Mouse (Mus musculus) urinary bladder, adult 18-20 months (tissue): ENCODE results near the gene Ppp1r36.
"Not testable (repeated sequence)": the region's sequence is repeated elsewhere in the genome, so short reads cannot be mapped to it uniquely, and the experiment has no call there.

Experiments
- DNase-seq, 2 experiments: peaks; one replicate each; pipeline ENCODE4 v3.0.0; 2022; ENCODE audit warnings: low spot score in 2 of 2, mixed read lengths in 2 of 2

The Ppp1r36 gene

DNA sequence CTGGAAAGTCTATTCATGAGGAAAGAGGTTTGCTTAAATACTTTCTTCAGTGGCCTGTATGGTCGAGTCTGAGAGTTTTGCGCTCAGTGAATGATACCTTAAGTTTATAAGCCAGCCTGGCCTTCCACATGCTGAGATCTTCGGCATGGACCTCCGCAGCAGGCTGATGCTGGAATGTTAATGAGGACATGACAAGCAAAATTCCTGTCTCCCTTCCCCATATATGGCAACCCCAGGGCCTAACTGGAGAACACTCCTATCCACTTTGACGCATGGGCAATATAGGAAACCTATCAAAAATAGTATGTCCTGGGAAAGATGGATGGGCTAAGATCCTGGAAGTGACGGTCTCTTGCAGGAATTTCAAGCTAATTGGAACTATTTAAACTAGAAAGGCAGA lies 30.8 kb downstream of the Ppp1r36 start:
- no peak for DNase-seq

DNA sequence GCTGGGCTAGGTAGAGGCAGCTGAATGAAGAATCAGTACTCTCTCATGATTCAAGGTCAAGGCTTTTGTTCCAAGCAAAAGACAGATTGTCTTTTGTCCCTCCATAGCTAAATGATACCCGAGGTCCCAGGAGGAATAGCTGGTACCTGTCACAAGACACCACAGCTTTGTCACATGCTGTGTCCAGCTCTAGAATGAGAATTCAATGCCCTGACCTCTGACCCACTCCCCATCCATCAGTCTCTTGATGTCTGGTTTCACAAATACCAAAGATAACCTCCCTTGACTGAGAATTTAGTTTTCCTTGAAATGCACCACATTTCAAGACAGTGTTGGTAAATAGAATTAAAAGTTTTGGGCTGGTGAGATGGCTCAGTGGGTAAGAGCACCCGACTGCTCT lies 34.9 kb downstream of the Ppp1r36 start:
- no peak for DNase-seq

DNA sequence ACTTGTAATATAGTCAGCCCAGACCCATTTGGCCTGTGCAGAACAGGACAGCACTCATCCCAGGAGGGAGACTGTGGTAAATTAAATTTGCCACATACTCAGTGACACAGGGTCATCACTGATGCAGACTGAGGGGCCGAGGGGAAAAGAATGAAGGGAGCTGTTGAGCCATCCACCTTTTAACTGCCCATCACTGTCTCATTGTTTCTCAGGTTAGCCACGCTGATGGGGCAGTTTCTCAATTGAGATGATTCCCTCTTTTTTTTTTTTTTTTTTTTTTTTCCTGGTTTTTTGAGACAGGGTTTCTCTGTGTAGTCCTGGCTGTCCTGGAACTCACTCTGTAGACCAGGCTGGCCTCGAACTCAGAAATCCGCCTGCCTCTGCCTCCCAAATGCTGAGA lies 41.1 kb downstream of the Ppp1r36 start:
- not testable (repeated sequence) for DNase-seq

DNA sequence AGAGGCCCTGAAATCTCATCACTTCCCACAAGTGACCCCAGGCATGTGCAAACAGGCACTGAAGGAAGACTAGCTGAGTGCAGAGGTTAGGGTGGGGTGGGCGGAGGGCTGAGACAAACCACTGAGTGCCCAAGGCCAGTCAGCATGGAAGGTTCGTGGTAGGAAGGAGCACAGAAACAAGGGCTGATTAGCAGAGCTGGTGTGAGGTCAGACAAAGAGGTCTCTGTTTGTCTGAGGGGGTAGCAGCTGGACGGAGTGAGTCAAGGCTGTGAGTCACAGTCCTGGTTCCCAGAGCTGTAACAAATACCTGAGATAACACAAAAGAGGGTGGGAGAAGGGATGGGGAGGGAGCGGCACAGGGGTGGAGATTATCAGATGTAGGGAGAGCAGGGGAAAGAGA lies 41.7 kb downstream of the Ppp1r36 start:
- peak in 1 of 2 experiments; percentile 23 for DNase-seq

DNA sequence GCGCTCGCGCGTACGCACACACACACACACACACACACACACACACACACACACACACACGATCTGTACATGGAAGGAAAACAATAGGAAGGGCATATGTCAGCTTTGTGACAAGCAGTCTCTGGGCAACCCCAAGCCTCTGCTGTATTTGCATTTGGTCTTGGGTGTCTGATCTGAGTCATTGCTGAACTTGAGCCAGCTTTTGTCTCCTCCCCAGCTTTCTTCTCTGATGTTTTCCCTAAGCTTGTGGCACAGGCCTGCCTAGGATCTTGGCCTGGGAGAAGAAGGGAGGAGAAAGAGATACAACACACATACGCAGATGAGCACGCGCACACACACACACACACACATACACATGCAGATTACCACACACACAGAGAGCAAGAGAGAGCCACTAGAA lies 46.1 kb downstream of the Ppp1r36 start:
- peak; percentile 19 to 59 for DNase-seq

DNA sequence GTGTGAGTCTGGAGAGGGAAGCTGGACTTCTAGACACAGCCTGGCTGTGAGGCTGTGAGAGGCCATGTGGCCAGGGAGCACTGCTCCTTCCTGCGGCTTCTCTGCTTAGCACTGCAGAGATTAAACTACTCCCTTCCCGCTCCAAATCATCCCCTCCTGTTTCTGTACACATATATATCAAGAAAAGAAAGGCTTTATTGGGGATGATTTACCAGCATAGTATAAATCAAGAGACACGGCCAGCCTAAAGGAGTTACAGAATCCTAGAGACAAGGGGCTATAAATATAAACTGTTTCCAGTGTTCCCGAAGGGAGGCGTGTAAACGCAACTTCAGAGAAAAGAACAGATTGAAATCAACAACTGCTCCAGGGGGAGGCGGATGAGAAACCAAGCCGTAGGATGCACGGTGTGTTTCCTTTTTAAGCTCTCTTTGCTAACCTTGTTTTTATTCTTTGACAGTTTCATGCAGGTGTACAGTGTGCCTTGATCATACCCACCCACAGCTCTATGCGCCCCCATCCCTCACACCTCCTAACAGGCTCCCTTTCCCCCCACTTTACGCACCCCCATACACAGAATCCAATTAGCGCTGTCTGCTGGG lies 47.4 kb downstream of the Ppp1r36 start:
- DNase-seq: no peak

DNA sequence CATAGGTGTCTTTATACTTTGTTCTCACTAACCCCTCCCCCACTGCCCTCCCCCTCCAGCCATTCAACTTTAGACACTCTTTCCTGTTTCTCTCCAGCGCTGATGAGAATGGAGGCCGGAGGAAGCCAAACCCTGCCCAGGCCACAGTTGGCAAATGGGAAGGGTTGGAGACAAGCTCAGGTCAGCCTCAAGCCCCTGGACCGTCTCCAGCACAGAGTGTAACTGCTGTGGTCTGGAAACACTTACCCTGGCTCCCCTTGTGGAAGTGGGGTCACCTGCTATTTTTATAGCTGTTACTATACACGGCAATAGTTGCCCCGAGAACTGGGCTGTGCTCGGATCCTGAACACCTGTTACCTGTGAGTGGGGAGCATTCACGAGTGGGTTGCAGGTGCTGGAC lies 49.3 kb downstream of the Ppp1r36 start:
- DNase-seq: no peak

DNA sequence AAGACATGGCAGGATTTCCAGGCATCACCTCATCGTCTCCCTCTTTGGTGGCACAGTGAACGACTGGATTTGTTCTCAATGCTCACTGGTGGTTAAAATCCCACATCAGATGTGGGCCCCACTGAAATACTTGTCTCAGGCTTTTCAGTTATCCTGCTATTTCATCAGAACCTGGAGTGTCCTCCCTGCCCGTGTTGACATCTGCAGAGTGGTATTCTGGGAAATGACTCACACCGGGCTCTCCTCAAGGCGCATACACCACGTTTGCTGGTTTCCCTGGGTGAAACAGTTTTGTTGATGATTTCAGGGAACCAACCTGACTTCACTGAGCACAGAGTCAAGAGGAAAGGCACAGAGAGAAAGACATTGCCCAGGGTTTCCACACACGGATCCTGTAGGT lies 49.9 kb downstream of the Ppp1r36 start:
- DNase-seq: no peak

DNA sequence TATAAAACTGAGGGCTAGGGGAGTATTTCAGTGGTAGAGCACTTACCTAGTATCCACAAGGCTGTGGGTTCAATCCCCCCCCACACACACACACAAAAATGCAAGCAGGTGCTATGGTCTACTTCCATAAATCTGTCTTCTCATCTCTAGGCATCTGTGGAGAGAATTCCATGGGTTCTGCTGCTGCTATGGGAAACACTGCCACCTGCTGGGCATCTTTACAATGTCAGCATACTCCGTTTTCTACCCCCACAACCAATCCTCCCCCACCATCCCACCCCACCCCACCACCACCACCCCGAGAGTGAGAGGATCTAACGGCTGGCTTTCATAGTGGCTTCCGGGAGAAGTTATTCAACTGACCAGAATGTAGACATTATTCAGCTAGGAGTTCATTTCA lies 54.7 kb downstream of the Ppp1r36 start:
- no peak for DNase-seq

DNA sequence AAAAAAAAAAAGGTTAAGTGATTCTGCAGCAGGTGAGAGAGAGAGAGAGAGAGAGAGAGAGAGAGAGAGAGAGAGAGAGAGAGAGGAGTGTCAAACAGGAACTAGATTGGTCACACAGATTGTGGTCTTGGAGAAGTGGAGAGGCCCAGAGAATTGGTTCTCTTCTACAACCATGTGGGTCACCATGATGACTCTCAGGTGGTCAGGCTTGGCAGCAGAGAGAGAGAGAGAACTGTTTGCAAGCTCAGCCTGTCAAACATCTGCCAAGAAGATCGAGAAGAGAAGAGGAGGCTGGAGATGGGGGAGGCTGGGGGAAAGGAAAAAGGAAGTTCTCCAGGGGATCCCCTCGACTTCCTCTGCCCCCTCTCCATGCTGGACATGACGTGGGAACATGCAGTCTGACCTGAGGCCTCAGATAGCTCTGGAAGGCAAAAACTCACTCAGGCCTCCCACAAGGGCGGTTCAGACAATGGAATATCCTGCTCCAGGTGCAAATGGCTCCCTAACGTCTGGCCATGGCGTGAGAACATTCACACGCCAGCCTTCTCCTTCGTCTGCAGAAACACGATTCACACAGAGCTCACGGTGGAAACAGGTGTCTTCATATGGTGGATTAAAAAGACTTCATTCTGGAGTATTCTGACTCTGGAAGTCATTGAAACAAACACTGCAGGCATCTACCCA lies 56.4 kb downstream of the Ppp1r36 start:
- DNase-seq: no peak

DNA sequence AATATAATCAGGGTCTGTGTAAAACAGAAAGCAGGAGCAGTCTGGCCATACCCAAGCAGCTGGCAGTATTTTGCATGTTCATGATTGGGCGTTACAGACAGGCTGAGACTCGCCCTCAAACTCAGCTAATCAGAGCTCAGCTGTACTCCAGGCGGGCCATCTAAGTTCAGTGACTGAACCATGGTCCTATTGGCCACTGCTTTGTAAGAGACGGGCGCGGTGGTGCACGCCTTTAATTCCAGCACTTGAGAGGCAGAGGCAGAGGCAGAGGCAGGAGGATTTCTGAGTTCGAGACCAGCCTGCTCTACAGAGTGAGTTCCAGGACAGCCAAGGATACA lies 56.9 kb downstream of the Ppp1r36 start:
- no peak for DNase-seq

DNA sequence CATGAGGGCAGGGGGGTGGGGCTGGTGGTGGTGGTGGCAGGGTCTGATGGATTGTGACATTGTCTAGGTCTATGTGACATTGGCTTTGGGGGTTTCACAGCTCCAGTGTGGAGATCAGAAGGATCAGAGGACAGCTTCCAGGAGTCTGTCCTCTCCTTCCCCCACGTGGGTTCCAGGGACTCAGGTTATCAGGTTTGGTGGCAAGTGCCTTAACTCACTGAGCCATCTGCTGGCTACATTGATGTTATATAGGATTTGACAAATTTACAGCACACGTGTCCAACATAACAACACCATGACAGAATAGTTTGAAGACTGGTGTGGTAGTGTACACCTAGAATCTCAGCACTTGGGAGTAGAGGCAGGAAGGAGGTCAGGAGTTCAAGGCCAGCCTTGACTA lies 57.5 kb downstream of the Ppp1r36 start:
- no peak for DNase-seq

DNA sequence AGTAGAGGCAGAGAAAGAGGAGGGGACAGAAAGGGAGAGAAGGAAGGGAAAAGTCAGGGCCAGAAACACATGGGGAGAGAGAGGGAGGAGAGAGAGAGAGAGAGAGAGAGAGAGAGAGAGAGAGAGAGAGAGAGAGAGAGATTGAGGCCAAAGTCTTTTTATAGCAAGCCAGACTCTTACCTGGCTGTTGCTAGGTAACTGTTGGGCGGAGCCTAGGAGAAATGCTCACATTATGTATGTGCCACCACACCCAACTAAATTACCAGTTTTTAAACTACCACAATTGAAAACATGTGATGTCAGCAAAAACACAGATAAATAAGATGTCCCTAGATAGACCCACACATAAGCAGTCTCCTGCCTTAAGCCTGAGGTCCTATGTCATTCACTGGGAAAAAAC lies 58.8 kb downstream of the Ppp1r36 start:
- no peak for DNase-seq

DNA sequence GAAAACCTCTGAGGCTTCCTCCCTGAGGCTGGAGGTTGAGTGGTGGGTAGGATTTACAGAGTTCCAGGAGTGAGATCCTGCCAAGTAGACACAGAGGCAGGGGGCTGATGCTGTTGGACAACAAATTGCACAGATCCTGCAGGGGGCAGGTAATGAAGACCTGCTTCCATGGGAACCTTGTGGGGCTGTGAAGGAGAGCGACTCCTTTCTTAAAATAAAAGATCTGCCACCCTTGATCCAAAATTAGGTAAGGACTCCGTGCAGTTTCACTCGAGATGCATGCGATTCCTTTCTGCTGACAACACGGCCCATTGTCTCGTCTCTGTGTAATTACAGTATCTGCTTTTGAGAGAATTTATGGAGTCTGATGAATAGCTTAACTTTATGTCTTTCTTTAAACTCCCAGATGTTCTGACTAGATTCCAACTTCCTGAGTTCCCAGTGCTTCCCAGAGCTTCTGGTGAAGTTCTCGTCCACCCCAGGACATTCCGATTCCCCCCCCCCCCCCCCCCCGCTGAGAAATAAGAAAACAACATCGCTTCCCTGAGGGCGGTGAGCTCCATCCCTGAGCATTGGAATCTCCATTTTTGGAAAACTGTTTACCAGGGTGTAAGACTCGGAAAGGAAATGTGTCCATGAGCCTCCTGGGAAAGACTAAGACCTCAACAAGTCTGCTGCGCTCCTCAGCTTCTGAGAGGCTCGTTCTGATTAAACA lies 61.1 kb downstream of the Ppp1r36 start:
- DNase-seq: no peak

DNA sequence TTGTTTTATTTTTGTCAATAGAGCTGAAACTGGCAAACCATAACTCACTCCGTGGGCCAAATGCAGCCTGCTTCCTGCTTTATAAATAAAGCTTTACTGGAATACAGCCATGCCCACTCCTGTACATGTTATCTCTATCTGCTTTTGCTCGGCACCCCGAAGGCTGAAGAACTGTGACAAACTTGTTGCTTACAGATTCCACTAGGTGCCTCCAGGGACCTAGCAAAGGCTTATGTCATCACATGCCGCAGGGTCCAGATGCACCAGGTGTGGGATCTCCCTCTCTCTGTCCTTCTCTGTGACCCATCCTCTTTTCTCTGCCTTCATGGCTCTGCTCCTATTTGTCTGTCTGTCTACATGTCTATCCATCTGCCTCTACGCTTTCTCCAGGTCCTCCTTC lies 61.8 kb downstream of the Ppp1r36 start:
- DNase-seq: no peak

DNA sequence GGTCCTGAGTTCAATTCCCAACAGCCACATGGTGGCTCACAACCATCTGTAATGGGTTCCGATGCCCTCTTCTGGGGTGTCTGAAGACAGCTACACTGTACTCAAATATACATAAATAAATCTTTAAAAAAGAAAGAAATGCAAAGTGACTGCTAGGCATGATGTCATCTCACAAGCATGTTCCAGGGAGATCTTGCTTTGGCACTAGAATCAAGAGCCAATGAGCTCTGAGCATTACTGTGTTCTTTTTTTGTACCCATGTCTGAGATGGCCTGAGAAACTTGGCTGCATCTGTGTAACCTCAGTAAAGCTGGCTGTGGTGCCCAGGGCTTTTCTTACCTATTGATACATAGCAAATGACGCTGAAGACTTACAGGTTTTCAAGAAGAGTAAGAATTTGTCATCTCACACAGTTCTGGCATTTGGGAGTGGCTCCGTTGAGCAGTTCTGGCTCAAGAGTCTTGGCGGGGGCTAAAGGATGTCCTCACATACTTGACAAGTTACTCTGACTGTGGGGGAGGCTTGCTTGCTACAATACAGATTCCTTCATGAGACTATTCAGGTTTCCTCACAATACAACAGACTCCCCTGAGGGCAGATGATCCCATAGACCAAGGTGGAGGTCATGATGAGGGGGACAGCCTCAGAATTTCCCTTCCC lies 62.6 kb downstream of the Ppp1r36 start:
- DNase-seq: no peak

DNA sequence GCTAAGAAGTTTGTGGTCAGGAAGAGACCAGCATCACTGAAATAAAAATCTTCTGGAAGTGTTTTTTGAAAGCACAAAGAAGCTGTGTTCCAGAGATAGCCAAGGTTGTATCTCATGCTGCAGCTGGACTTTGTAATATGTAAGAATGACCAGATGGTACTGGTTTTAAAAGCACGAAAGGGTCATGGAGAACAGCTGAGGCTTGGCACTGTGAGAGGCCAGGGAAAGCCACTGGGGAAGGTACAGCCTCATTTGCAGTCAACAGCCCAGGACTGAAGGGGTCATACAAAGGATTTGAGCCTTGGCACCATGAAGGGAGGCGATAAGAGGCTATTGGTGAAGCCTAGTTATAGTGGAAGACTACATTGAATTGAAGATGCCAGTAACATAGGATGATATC lies 65.1 kb downstream of the Ppp1r36 start:
- DNase-seq: no peak

DNA sequence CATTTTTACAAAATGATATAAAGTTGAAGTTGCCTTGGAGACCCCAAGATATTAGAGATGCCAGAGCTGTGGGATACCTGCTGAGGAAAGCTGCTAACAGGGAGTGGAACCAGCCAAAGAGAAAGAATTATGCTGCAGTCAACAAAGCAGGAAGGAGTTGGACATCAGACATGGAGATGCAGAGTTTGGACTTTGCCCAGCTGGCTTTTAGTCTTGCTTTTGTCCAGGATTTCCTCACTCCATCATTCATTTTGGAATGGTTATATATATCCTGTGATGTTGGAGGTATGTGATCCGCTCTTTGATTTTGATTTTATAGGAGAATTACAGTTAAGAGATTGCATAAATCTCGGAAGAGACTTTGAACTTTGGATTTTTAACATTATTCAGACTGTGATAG lies 65.6 kb downstream of the Ppp1r36 start:
- DNase-seq: no peak

DNA sequence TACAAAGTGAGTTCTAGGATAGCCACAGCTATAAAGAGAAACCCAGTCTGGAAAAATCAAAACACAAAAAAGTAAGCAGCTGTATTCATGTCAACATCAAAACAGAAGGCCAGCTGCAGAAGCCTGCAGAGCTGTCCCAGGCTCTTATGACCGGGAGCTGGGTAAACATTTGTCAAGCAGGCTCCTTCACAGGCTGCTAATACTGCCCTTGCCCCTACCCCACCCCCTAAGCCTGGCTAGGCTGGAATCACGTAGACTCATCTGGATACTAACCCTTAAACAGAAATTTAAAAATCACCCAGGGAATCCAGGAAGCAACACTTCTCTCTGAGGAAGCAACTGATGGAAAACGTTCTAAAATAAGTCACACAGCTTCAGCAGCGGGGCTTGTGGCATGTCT lies 67.5 kb downstream of the Ppp1r36 start:
- no peak for DNase-seq

DNA sequence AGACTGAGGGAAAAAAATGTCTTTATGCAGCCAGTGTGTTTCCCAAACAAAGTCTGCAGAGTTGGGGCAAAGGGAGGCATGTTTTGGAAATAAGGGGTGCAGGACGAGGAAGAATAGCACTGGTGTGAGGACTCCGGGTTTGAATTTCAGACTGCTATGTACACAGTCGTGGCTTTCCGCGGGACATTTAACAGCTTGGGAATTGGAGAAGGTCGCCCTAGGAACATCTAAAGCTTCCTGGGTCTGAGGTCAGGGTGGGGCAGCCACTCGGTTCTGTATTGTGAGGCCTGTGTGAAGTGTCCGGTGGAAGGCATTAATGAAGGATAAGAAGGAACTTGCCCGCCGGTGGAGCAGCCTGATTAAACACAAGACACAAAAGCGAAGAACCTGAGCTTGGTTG lies 68.0 kb downstream of the Ppp1r36 start:
- DNase-seq: no peak

DNA sequence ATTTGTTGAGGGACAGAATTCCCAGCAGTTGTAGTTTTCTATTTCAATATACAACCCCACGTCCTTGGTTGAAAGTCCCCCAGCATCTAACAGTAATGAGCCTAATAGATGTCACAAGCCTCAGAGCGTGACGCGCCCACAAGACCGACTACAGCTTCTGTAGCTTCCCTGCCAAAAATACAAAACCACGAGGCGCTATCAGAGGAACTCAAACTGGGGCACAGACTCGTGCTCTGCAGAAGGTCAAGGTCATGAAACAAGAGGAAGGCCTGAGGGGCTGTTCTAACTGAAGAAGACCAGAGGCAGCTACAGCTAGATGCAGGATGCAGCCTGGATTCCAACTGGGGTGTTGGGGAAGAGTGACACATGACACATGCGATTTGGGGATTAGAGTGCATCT lies 69.6 kb downstream of the Ppp1r36 start:
- DNase-seq: no peak
